Mouse (Mus musculus) adrenal gland, postnatal 10 days (tissue): Measurements from ENCODE around the gene Otoa. TPM values are rescaled to one million over a fixed set of nuclear protein-coding genes. Genes with fewer than 3 reads are reported as not detected.

Experiments
- DNase-seq: peaks from one replicate; pipeline ENCODE4 v3.0.0; 2021; ENCODE audit warnings: mixed read lengths
- total RNA-seq, 2 experiments: library from RNA; stranded (reverse); gene quantifications; 2 replicates each; pipeline ENCODE4 v1.2.3; 2021

Otoa gene
- total RNA-seq, 2 experiments from 2014 or later = 1.1 to 1.2 TPM

- DNase-seq = no peak
These were observed 1.6 kb downstream of the Otoa start for GRCm38 (mm10) chr7:121082949-121083513.

GRCm38 (mm10) chr7:121084840-121085453 lies 3.5 kb downstream of the Otoa start:
- no peak for DNase-seq

GRCm38 (mm10) chr7:121085500-121085899 lies 4.0 kb downstream of the Otoa start:
- peak; percentile 40 for DNase-seq

- DNase-seq = no peak
These were observed 7.3 kb downstream of the Otoa start for GRCm38 (mm10) chr7:121088745-121089144.

GRCm38 (mm10) chr7:121090748-121091147 lies 9.3 kb downstream of the Otoa start:
- no peak for DNase-seq

- no peak for DNase-seq
These were observed 11.6 kb downstream of the Otoa start for GRCm38 (mm10) chr7:121093026-121093425.

- DNase-seq = no peak
These were observed 17.4 kb downstream of the Otoa start for GRCm38 (mm10) chr7:121098614-121099389.

- no peak for DNase-seq
These were observed 26.4 kb downstream of the Otoa start for GRCm38 (mm10) chr7:121107851-121108250.

GRCm38 (mm10) chr7:121111321-121111720 lies 29.9 kb downstream of the Otoa start:
- DNase-seq = peak; percentile 10

- no peak for DNase-seq
These were observed 30.3 kb downstream of the Otoa start for GRCm38 (mm10) chr7:121111762-121112161.

- DNase-seq = peak; percentile 92
These were observed 38.8 kb downstream of the Otoa start for GRCm38 (mm10) chr7:121120143-121120818.

- DNase-seq = no peak
These were observed 49.4 kb downstream of the Otoa start for GRCm38 (mm10) chr7:121130837-121131236.

- no peak for DNase-seq
These were observed 59.8 kb downstream of the Otoa start for GRCm38 (mm10) chr7:121141274-121141673.

GRCm38 (mm10) chr7:121150662-121151061 lies 69.2 kb downstream of the Otoa start:
- no peak for DNase-seq

GRCm38 (mm10) chr7:121152186-121152585 lies 70.7 kb downstream of the Otoa start:
- no peak for DNase-seq

- DNase-seq = no peak
These were observed 84.2 kb downstream of the Otoa start for GRCm38 (mm10) chr7:121165616-121166015.

- no peak for DNase-seq
These were observed 90.4 kb downstream of the Otoa start for GRCm38 (mm10) chr7:121171888-121172287.

- no peak for DNase-seq
These were observed 105.8 kb downstream of the Otoa start for GRCm38 (mm10) chr7:121187201-121187786.

GRCm38 (mm10) chr7:121188976-121189375 lies 107.5 kb downstream of the Otoa start:
- DNase-seq = no peak

GRCm38 (mm10) chr7:121198933-121199332 lies 117.5 kb downstream of the Otoa start:
- DNase-seq = peak; percentile 21

GRCm38 (mm10) chr7:121211804-121212203 lies 130.4 kb downstream of the Otoa start:
- no peak for DNase-seq
